Mouse (Mus musculus) layer of hippocampus, adult 8-10 months (tissue): ENCODE data around the gene Eif3b. TPM values are rescaled to one million over a fixed set of nuclear protein-coding genes. Genes with fewer than 3 reads are reported as not detected.

Experiments used
- DNase-seq, 2 experiments: peaks; one replicate each; pipeline ENCODE4 v3.0.0; 2022; ENCODE audit warnings: low spot score in 2 of 2
- total RNA-seq, 4 experiments: library from RNA; stranded (reverse); gene quantifications; 2 replicates each; pipeline ENCODE4 v1.2.4; 2022

Eif3b gene
- total RNA-seq: 10 to 100 TPM; 84.4 to 88.2 (median 87.0) TPM

DNA sequence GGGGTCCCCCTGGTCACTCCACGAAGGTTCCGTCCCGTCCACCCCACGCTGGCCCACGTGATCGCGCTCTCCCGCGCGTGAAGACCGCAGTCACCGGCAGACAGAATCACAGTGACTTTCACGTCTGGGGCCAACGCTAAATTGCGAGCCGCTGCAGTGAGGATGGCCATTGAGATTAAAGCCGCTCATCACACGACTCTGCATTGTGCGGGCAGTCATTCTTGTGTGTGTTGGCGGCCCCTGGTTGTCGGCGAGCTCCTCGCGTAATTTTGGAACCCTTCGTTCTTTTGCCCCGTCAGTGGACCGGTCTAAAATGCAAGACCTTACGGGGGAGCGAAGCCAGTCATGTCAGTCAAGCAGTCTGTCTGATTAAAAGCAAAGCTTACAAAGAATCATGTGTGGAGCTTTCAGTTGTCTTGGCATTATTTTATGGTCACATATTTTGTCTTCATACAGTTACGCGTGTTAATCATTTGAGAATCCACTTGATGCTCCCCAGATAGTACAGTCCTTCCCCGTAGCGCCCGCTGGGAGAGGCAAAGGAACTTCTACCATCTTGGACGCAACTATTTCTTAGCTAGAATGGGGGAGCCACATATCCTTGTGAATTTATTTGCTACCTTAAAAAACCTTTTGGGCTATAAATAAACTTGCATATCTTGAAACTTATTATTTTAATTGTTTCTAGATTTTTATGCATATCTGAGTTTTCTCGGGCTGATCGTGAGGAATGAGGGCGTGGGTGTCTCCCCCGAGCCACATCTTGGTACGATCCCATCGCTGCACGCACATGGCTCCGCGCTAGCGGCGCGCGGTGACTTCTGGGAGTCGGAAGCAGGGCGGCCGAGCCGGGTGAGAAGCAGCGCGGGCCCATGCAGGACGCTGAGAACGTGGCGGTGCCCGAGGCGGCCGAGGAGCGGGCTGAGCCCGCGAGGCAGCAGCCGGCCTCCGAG is at the start of gene Eif3b:
TSS of gene Eif3b (plus strand) at position 840 of the 953 bp plus-strand sequence.
- DNase-seq: peak; percentile 79 to 90

DNA sequence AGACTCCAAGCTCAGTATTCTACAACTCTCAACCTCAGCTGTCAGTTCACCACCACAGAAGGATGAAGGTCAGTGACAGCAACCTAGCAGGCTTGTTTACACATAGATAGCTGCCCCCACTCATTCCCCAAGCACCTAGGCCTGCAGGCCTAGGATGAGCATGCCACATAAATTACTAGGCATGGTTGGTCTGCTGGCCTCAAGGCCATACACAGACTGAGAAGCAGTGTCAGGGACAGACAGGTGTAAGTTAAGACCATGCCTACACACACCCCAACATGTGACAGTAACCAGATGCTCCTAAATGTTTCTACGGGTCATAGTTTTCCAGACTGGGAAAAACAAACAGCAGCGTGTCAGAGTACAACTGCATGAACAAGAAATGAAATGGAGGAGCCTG is 49.7 kb upstream of the Eif3b start:
- no peak for DNase-seq

DNA sequence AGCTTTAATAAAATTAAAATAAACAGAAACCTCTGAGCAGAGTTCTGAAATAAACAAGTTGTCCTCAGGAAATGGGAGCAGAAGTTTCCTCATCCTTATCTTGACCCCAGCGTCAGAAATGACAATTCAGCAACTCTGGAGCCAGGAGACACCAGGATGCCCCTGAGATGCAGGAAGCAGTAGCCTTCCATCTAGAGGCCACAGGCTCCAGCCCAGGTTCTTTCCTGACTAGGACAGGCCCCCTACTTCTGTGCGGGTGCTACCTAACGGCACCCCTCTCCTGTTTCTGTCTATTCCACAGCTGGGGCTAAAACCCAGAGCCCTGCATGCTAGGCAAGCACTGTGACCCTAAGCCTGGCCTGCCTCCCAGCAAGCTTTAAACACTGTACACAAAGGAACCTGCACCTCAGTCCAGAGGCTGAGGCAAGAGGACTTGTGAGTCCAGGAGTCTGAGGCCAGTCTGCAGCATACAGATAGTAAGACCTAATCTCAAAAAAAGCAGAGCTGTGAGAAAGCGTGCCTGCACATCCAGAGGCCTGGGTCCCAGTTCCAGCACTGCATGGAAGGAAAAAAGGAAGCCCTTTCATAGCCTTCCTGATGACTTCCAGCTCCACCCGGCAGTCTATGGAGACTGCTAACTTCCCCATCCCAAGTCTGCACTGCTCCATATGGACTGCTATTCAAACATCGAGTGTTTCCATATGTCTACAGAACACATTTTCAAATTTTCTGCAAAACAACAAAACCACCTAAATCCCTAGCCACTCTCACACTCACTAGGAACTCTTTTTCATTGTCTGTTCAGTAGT is 48.5 kb upstream of the Eif3b start:
- DNase-seq: no peak

DNA sequence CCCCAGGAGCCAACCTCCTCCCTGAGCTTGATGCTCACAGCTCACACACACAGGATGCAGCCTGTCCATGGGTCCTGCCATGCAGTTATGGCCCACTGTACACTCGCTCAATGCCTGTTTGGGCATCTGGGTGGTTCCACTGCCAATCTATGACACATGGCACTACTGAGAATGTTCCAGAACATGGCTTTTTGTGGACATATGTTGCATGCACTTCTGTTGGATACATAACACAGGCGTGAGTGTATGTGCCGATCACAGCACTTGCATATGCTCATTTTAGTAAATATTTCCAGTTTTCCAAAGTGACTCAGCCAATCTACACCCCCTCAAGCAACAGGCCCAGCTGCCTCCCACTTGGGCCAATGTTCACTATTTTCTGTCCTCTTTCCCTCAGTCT is 47.5 kb upstream of the Eif3b start:
- DNase-seq: peak; percentile 66 to 68

DNA sequence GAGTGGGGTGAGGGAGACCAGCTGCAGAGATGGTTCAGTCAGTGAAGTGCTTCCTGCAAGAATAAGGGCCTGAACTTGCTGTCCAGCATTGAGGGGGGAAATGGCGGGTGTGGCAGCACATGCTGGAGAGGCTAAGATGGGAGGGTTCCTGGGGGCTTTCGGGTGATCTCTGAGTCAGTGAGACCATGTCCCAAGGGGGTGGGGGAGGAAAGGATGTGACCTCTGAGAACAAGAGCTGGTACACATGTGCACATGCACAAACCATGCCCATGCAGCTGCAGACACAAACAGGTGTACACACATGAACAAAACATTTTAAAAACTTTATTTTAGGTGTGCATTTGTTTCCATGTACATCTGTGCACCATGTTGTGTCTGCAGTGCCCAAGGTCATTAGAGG is 45.4 kb upstream of the Eif3b start:
- DNase-seq: no peak

DNA sequence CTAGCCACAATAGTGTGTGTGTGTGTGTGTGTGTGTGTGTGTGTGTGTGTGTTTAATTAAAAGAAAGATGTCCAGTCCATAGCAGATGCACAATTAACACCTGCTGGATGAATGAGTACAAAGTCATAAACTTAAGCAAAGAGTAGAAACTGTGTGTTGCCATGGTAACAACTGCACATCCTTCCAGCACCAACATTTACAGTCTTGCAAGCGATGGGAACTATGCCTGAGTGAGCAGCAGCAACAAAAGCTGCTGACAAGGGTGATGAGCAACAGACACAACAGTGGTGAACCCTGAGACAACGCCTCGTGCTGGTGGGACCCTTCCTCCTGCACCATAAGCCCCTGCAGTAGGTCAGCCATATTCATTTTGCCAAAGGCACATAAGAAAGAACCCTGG is 44.9 kb upstream of the Eif3b start:
- no peak for DNase-seq

DNA sequence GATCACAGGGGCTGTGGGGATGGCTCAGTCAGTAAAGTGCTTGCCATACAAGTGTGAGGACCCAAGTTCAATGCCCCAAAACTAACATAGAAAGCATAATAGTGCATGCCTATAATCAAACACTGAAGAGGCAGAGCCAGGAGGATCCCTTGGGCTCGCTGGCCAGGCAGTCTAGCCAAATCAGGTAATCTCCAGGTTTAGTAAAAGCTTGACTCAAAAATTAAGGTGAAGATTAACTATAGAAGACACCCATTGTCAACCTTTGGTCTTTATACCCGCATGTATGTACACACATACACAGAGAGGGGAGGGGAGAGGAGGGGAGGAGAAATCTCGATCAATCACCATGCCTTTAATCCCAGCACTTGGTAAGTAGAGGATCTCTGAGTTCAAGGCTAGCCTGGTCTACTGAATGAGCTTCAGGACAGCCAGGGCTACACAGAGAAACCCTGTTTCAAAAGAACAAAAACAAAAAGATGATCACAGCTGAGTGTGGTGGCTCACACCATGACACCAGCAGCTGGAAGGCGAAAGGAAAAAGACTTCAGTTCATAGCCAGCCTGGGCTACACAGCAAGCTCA is 43.8 kb upstream of the Eif3b start:
- DNase-seq: no peak

DNA sequence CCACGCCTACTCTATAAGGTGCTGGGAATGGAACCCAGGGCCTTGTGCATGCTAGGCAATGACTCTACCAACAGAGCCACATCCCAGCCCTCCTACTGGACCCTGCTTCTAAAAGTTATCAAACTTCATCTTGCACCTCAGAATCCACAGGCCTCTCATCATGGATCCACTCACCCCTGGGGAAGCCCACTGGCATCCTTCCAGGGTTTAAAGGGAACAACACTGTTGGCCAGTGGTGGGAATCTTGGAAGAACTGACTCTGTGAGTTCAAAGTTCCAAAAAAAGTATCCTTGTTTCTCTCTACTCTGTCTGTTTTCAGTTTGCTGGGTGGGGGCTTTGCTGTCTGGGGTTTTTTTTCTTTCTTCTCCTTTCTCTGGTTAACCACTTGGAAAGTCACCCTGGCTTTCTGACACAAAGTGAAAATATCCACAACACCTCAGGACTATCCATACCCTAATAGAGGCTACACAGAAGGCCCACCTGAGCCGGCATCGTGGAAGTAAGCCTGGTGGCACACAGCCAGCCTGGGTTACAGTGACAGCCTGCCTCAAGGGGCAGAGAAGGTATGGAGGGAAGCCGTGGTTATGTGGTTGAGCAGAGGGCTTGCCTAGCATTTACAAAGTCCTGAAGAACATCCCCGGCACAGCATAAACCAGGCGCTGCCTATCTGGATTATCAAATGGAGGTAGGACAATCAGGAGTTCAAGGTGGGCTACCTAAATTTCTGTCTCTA is 40.8 kb upstream of the Eif3b start:
- no peak for DNase-seq

DNA sequence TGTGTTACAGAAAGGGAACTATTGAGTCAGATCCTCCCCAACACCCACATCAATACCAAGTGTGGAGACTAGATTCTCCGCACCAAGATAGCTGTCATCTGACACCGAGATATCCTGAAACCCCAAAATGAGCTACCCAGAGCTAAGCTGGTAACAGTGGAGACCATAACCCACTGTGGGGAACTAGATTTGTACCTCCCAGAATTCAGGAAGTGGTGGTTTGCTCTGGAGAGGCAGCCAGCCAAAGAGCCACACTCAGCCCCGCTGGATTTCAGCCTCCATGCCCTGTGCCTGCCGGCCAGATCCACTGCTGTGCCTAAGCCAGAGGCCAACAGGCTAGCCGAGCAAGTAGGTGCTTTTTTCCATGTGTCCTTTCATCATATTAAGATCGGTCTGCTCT is 39.8 kb upstream of the Eif3b start:
- DNase-seq: no peak

DNA sequence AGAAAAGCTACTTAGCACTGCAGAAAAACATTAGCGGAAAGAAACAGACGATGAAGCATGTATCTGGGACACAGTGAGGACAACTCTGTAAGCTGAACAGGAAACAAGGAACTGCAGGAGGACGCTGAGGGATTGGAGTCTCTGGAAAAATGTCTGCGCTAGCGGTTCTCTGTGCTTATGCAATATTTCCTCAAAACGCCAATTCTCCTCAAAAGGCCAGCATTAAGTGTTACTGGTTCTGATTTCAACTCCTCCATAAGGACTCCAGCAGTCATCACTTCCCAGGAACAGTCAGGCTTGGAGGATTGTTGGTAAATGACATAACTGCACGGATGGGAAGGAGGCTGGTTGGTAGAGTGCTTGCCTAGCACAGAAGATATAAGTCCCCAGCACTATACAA is 38.0 kb upstream of the Eif3b start:
- no peak for DNase-seq

DNA sequence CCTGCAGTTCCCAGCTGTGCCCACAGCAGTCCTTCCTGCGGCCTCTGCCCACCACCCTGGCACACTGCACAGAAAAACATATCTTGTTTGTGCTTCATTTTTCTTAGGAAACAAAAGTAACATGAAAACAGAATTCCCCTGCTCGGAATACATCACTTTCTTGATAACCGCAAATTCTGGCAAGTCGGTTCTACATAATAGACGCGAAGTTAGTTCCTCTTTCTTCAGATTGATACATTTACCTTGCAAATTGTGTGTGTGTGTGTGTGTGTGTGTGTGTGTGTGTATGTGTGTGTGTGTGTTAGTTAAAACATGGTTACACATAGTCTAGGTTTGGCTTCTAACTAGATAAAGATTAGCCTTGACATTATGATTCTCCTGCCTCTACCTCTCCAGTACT is 36.4 kb upstream of the Eif3b start:
- DNase-seq: no peak

DNA sequence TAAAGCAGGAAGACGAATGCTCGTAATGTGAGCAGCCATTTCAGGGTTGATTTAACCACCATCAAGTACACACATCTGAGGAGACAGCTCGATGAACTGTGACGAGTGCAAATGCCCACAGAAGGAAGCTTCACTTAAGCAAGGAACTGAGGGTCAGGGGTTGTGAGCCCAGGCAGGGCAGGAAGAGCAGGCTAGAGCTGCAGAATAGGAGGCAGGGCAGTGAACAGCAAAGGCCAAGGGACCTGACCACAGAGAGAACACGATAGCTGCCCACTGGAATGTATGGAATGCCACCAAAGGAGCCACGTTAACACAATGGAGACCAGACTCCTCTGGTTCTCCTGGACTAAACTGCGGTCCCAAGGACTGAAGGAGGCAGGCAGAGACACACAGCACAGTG is 35.6 kb upstream of the Eif3b start:
- DNase-seq: no peak

DNA sequence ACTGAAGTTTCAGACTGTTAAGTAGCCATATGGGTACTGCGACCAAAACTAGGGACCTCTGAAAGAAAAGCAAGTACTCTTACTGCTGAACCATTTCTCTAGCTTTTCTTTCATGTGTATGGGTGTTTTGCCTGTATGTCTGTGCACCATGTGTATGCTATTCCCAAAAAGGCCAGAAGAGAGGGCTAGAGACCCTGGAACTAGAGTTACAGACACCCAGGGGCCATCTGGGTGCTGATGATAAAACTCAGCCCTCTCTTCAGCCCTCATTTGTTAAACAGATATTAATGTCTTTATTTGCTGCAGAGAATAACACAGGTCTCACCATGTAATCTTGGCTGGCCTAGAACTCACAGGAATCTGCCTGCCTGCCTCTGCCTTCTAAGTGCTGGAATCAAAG is 34.7 kb upstream of the Eif3b start:
- DNase-seq: no peak

DNA sequence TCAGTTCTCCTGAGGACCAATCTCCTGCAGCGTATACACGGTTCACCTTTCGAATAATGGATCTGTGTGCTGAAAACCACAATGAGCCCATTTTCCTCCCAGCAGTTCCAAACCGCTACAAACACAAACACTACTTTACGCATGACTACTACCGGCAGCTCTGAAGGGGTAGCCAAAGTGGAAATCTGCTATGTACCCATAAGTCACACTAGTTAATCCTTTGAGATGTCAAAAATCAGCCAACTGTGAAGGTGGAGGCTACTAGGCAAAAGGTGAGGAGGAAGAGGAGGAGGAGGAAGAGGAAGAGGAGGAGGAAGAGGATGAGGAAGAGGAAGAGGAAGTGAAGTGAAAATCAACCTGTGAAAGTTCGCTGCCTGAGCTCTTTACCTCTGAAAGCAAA is 31.9 kb upstream of the Eif3b start:
- no peak for DNase-seq

DNA sequence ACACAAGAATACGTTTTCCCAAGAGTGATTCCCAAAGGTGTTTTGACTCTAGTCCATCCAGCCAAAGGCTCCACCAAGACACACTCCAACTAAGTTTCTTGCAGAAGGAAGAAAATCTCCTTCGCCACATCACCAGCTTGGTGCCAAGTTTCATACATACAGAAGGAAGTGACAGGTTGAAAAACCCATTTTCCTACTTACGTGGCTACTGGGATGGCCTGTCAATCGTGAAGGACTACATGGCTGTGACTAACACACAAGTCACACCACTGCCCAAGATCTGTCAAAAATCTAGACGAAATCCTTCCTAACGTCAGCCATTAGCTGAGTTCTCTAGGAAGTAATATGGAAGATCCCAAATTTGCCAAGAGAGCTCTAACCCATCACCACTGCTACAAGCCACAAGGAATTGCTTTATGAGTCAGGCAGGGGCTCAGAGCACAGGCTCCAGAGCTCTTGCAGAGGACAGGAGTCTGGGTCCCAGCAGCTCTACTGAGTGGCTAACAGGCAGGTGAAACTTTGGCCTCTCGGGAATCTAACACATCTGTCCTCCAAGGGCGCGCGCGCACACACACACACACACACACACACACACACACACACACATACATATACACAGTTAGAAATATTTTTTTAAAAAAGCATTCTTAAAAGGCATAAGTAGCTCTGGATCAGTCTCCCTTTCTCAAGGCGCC is 31.2 kb upstream of the Eif3b start:
- DNase-seq: no peak

DNA sequence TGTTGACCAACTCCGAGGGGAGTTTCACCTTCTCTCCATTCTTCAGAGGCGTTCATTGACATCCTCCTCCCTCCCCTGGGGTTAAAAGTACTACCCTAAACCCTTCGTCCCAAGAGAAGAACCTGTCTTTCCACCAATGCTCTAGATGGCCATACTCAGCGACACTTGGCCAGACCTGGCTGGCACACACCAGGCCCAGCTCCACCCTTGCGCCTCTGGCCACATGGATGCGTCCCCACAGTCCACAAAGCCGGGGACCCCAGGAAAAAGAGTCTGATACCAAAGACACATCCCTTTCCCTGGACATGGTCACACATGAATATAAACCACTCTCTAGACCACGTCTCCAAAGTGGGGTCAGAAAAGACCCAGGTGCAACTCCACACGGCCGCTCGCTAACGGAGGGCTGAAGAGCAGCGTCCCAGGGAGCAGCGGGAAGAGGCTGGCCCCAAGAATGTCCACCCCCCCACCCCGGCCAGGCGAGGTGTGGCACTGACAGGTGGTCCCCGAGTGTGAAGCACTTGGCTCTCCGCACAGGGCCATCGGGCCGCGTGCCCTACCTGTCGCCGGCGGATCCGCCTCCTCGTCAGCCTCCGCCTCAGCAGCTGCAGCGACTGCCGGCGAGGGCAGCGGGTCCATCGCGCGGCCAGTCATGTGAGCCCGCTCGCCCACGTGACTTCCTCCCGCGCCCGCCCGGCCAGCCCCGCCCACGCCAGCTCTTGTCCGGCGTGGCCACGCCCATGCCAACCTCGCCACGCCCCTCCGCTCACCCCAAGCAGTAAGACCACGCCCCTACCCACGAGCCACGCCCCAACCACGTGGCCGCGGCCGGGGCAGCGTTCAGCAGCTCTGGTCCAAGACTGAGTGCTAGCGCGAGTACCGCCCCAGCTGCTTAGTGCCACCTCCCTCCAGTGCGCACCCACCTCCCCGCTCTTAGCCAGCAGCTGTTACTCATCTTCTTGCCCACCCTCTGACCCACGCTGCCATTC is 30.2 kb upstream of the Eif3b start, which contains the start of gene Snx8:
TSS of gene Snx8 (minus strand) at position 675 of the 989 bp plus-strand sequence.
- peak; percentile 79 to 87 for DNase-seq

DNA sequence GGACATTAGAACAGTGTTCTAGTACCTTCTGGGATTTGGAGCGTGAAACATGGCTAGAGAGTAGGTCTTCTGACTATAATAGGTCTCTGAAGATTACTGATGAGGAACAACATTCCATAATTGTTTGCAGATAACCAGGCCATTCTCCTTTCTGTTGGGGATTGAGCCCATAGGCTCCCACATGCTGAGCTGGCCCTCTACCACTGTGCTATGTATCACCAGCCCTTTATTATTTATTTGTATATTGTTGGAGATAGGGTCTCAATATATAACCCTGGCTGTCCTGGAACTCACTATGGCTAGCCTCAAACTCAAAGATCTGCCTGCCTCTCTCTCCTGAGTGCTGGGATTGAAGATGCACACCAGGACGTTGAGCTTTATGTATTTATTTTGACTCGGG is 29.5 kb upstream of the Eif3b start:
- no peak for DNase-seq

DNA sequence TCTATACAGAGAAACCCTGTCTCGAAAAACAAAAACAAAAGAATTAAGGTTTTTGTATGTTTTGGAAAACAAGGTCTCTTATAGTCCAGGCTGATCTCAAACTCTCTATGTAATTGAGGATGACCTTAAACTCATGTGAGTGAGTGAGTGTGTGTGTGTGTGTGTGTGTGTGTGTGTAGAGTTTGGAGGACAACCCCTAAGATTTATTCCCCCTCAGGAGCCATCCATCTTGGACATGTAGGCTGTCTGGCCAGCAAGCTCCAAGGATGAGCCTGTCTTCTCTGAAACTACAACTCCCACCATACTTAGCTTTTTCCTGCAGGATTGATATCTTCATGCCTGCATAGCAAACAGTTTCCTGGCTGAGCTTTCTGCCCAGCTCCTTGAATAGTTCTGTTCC is 27.7 kb upstream of the Eif3b start:
- DNase-seq: no peak

DNA sequence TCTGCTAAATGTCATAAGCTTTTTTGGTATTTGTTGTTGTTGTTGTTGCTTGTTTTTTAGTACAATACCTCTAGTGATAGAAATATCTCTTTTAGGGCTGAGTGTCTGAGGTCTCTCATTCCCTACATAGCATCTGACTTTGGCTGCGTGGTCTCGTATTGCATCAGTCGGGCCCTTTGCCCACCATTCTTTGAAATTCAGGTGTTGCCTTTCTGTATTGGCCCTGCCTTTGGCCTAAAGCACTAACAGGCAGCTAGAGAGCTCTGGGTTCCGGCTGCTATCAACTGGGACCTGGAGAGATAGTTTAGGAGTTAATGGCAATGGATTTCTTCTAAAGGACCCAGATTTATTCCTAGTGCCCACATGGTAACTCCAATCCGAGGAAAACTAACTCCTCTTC is 27.1 kb upstream of the Eif3b start:
- no peak for DNase-seq

DNA sequence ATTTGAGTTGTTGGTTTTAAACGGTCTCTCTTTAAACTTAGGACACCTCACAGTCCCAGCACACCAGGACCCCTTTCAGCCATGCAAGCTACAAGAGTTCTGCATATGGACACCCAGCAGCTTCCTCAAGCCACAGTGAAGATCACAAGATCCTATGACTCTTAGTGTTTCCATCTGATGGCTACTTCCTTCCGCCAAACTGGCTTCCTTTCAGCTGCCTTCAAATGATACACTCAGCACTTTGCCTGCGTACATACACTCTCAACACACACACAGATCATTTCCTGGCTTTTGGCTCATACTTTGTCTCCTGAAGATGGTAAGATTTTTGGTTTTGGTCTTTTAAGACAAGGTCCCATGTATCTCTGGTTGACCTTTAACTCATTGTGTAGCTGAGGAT is 26.4 kb upstream of the Eif3b start:
- no peak for DNase-seq
